Mouse (Mus musculus): ENCODE measurements around the gene Chaf1a.

Chaf1a gene

DNA sequence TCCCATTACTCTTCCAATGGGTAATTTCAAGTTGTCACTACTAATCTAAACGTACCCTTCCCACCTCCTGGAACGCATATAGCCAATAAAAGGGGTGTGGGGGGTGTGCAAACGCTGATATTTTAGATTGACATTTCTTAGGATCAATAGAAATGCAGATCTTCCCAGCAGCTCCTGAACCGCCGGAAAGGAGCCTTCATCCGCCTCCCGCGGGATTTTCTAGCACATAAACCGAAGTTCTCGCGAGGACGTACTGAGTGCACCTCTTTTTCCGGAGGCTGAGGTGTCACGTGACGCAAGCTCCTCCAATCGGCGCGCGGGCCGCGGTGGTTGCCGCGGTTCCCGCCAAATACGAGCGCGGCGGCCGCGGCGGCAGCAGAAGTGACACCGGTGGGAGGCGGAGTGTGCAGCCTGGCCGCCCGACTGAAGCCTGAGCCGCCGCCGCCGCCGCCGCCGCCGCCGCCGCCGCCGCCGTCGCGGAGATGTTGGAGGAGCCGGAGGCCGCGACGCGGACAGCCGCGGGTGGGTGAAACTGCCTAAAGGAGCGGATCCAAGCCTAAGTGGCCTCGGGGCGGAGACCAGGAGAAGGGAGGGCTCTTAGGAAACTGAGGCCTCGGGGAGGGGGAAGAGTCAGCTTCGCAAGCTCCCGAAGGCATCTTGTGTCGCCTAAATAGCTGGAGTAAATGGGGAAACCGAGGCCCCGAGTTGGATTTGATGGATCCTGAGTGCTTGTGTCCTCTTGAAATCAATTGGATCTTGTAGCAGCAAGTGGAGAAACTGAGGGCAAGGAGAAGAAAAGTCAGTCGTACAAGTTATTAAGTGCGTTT lies at the start of gene Chaf1a:
Gene Chaf1a (plus strand): TSS at position 410 of the 827 bp plus-strand sequence.
- peak; percentile 96 for DNase-seq

DNA sequence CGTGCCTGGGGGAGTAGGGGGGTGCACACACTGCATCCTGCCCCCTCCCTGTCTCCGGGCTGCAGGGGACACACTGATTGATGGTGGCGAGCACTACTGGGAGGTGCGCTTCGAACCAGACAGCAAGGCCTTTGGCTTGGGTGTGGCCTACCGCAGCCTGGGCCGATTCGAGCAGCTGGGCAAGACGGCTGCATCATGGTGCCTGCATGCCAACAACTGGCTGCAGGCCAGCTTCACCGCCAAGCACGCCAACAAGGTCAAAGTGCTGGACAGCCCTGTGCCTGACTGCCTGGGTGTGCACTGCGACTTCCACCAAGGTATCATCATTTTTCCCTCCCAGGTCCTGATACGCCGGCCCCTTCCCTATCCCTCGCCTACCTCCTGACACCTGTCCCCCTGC lies 44.2 kb upstream of the Chaf1a start:
- peak; percentile 79 for DNase-seq

DNA sequence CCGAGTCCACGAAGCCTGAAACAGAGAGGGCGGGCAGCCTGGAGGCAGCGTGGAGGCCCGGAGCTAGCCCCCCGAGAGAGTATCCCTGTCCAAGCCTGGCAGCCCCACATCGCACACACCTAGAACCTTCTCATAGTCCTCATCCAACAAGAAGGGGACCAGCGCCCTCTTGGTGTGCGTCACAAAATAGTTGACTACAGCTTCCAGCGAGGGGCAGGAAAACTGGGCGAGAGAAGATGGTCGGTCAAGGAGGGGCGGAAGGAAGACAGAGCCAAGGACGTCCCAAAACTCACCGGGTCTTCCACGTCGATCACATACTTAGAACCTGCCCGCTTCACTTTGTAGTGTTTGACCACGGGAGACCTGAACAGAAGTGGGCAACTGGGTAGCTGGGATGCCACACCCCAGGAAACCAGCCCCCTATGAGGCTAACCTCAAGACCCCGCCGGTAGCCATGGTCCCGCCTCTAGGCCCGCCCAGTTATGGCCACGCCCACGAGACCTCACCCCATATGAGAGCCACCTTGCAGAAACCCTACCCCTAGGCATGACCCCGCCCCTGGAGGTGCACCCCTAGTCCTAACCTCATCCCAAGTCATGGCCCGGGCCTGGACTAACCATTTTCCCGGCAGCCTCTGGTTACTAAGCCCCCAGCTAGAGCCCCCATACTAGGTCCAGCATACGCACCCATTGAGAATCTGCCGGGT lies 40.3 kb upstream of the Chaf1a start:
- no peak for DNase-seq

DNA sequence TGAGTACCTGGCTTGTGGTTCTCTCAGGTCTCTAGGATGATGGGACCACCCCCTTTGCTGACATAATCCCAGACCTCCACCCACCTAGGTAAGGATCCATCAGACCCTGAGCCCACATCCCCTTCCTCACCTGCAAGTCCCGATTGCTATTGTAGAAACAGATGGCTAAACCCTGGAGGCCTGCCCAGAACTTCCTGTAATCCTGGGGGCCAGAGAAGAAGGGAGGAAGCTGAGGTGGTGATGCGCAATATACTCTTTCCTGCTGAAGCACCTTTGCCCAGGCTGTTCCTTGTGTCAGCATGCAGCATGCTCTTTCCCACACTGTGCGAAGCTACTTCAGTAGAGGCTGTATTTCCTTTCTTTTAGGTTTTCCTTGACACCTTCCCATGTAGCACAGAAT lies 37.2 kb upstream of the Chaf1a start:
- DNase-seq, result no peak

DNA sequence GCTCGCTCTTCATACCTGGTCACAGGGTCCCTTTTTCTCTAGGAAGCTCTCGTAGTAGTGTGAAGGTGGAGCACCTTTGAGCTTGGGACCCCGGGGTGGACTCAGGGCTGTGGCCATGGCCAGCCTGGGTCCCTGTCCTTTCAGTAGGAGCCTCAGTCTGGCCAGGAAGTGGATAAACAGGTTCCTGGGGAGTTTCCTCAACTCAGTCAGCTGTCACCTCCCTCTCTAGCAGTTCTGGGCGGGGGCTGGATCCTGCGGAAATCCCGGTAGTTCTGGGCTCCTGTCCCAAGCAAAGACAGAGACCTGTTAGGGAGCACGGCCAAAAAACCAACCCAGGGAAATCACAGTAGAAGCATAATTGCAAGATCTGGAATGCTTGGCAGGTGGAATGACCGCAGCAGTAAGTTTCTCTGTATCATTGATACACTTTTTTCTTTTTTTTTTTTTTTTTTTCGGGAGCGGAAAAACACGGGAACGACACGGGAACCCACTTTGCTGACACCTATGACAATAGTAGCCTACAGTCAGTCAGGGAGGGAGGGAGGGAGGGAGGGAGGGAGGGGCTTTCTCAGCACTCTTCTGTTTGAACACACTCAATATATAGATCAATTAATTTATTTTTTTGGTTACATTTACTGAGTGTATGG lies 34.7 kb upstream of the Chaf1a start, which contains the start of the genes Stap2 and Mpnd:
Gene Stap2 (minus strand): TSS at position 170 of the 647 bp plus-strand sequence.
Gene Mpnd (plus strand): TSS at position 297 of the 647 bp plus-strand sequence.
- DNase-seq, result peak; percentile 64

DNA sequence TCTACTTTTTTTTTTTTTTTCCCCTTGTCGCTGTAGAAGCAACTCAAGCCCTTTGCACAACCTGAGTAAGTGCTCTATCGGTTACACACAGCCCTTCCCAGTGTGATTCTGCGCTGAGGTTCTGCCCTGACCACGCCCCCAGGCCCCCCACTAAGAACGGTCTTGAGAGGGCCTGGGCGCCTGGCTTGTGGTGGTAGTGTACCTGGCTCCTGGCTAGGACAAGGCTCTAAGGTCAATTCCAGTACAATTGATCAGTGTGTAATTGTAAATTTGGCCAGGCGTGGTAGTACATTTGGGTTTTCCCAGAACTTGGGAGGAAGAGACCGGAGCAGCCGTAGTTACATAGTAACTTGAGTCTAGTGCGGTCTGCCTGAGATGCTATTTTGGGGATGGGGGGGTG lies 33.3 kb upstream of the Chaf1a start:
- no peak for DNase-seq

DNA sequence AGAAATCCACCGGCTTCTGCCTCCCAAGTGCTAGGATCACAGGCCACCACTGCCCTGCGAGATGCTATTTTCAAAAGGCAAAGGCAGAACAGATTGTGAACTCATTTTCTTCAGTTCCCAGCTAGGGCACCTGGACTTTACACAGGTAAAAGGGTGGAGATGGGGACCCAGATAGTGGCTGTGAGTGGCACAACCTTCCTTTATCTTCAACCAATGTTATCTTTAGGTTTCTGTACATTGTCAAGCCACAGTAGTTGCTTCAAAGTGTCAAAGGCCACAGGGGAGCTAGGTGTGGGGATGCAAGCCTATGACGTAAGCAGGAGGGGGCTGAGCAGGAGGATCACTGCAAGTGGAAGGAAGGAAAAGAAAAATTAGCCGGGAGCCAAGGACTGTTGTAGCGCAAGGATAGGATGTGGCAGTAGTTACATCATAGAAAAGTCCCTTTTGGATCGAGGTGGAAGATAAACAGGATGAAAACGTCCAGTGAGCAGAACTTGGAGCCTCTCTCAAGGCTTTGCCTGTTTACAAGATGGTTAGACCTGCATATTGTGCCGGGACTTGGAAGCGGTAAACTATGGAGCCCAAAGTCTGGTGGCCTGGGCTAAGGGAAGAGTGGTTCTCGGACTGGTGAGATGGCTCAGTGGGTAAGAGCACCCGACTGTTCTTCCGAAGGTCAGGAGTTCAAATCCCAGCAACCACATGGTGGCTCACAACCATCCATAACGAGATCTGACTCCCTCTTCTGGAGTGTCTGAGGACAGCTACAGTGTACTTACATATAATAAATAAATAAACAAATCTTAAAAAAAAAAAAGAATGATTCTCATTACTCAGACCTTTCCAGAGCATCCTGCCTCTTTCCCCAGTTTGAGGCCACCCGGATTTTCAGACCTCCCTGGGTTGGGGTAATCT lies 32.5 kb upstream of the Chaf1a start:
- no peak for DNase-seq

DNA sequence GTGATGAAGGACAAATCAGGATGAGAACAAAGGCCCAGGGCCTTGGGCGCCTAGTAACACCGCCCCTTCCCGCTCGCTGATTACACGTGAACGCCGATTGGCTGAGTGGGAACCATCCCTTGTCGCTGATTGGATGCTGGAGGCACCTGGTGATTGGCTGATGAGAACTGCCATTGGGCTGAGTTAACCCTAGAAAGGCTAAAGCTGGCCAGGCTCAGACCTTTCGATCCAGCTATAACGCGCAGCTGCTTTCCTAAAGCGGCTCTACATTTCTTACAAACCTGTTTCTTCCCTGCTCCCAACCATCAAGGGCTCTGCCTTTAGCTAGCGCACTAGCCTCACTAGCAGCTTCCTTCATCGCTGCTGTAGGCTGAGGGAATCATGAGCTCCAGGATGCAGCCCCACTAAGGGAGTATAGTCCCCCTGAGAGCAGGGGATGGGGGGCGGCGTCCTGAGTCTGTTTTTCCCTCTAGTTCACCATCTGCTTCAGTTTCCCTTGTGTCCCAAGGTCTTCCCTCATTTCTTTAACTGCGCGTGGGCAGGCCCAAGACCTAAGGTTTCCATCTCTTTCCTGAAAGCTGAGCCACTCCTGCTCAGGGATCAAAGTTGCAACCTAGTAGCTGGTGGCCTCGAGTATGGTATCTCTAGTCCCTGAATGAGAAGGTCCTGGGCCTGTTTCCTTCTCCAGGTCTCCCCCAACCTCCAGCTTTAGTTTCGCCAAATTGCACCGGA lies 31.7 kb upstream of the Chaf1a start:
- peak; percentile 89 for DNase-seq

DNA sequence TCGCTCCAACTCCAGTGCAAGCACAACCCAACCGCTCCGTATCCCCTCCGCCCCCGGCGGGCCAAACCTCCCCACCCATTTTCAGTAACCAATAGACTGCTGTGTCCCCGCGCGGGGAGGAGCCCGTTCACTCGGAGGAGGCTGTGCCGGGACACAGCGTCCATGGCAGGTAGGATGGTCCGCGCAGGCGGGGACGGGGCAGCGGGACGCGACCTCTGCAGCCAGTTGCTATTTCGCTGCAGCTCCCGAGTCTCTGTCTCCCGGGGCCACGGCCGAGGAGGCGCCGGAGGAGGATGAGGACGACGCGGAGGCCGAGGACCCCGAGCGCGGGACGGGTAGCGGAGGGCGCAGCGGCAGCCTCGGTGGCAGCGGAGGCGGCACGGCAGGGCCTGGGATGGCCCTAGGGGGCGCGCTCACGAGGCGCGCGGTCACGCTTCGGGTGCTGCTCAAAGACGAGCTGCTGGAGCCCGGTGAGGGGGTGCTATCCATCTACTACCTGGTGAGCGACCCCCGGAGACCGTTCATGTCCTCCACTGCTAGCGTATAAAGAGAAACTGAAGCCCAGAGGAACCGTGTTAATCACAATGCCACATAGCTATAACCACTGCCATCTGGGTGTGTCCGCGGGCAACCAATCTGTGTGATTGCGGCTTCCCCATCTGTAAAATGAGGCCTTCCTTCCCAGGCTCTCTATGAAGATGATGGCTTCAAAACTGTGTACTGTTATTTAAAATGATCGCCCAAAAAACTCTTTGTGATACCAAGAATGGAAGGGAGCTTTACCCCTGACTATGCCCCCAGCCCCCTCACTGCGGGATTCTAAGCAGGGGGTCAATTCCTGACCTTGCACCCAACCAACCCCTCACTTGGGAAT lies 30.9 kb upstream of the Chaf1a start:
- DNase-seq, result peak; percentile 94

DNA sequence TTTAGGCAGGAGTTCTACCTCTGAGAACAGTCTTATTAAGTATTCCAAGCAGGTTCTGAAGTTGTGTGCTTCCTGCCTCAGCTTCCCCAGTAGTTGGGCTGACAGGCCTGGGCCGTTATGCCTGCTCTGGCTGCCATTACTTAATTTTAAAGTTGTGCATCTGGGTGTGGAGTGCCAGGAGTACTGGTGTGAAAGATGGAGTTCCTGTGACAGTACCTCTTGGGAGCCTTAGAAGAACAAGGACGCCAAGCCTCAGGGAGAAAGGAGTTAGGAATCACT lies 30.3 kb upstream of the Chaf1a start:
- DNase-seq, result no peak

DNA sequence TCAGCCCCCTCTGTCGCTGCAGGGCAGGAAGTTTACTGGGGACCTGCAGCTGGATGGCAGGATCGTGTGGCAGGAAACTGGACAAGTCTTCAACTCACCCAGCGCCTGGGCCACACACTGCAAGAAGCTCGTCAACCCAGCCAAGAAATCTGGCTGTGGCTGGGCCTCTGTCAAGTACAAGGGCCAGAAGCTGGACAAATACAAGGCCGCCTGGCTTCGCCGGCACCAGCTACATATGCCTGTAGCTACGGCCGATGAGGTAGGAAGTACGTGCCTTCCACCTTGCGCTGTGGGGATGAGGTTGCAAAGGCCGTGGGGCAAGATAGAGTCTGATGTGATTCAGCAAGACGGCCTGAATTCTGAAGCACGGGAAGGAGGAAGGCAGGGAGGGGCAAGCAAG lies 30.0 kb upstream of the Chaf1a start:
- DNase-seq, result no peak

DNA sequence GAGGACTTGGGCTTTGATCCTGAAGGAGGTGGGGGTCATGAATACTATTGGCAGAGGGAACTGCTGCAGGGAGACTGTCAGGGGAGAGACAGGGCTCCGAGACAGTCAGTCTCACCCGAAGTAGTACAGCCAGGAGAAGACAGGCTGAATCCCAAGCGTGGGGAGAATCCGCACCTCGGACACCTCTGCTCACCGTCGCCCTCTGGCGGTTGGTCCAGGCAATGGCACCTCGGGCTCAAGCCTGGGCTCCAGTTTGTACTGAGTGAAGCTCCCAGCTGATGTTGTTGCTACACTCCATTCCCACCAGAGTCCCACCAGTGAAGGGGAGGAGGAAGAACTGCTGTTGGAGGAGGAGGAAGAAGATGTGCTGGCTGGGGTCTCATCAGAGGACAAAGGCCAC lies 29.6 kb upstream of the Chaf1a start:
- peak; percentile 83 for DNase-seq

DNA sequence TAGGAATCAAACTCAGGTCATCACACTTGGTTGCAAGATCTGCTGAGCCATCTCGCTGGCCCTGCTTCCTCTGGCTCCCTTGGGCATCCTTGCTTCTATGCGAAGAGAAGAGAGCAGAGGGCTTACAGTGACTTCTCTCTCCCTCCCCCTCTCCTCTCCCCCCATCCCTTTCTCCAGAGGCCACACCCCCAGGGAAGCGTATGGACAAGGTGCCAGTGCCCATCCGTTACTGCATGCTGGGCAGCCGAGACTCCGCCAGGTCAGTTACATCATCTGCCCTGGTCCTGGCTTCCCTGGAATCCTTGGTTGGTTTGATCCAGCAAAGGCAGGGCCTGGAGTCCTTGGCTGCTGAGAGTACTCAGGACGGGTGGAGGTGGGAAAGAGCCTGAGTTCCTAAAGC lies 28.8 kb upstream of the Chaf1a start:
- no peak for DNase-seq

DNA sequence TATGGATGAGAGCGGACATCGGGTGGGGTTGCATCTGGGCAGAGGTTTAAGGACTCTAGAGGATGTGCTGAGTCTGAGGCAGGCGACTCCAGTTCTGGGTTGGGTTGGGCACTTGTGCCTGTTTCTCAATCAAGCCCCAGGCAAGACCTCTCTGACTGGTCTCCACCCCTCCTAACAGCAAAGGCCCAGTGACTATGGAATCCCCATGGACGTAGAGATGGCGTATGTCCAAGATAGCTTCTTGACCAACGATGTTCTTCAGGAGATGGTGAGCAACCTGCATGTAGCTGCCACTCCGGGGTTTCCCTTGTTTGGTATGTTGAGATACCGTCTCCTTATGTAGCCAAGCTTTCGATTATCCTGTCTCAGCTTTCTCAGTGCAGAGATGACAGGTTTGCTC lies 24.9 kb upstream of the Chaf1a start:
- no peak for DNase-seq

DNA sequence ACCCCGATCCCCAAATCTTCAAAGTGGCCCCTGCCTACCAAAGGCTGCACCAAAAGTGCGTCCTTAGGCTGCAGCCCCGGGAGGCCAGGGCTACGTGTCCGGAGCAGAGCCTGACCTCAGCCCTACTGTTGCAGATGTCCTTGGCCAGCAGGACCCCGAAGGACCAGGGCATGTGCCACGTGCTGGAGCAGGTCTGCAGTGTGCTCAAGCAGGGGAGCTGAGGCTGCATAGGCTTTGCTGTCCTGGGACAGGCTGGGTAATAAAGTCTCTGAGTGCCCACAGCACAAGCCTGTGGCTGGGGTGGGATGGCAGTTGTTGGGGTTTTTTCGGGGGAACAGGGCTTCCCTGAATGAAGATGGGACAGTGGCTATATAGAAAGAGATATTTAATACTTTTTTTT lies 23.9 kb upstream of the Chaf1a start:
- DNase-seq, result no peak

DNA sequence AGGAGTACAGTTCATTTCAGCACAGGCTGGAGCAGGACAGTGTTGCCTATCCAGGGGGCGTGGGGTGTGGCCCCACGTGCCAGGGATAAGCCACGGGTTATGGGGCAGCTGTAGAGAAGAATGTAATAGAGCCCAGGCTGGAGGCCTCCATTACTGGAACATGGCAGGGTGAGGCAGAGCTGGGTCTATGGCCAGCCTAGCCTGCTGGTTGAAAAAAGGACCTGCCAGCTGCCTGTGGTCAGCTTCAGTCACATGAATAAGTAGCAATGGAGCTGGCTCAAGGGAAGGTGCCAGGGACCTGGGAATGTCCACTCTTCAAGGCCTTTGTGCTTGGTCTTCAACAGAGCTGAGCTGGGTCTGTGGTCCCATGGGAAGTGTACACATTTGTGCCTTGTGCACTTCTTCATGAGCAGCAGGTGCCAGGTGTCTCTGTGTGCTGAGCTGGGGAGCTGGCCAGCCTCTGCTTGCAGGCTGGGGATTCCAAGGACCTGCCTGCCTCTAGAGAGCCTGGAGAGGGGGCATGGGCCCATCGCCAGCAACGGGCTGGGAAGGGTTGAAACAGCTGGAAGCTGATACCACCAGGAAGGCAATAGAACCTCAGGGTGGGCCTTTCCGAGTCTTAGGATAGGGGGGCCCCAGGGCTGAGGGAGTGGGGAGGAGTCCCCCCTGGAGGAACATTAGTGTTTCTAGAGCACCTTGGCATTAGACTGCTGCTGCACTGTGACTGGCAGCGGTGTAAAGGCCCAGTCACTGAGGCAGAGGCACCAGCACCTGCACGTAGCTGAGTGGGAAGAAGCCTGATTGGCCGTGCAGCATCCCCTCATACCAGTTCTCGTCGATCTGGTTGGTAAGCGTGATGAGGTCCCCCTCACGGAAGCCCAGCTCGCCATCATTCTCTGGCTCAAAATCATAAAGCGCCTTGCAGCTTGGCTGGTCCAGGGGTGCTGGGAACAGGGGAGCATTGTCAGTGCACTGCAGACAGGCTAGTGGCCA lies 23.1 kb upstream of the Chaf1a start:
- DNase-seq, result no peak

DNA sequence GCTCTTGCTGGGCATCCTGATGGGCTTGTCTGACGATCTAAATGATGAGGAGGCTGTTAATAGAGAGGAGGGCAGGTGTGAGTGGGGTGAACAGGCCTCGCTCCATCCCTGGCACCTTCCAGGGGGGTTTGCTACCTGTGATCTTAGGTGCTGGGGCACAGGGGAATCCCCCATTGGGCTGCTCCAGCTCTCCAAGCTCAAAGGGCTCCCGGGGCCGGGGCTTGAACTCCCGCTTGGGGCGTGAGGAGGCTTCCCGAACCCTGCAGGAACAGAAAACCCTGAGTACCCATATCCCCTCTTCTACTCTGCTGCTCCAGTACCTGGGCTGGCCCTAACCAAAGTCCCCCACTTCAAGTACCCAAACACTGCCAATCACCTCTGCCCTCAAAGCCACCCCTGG lies 22.4 kb upstream of the Chaf1a start:
- no peak for DNase-seq

DNA sequence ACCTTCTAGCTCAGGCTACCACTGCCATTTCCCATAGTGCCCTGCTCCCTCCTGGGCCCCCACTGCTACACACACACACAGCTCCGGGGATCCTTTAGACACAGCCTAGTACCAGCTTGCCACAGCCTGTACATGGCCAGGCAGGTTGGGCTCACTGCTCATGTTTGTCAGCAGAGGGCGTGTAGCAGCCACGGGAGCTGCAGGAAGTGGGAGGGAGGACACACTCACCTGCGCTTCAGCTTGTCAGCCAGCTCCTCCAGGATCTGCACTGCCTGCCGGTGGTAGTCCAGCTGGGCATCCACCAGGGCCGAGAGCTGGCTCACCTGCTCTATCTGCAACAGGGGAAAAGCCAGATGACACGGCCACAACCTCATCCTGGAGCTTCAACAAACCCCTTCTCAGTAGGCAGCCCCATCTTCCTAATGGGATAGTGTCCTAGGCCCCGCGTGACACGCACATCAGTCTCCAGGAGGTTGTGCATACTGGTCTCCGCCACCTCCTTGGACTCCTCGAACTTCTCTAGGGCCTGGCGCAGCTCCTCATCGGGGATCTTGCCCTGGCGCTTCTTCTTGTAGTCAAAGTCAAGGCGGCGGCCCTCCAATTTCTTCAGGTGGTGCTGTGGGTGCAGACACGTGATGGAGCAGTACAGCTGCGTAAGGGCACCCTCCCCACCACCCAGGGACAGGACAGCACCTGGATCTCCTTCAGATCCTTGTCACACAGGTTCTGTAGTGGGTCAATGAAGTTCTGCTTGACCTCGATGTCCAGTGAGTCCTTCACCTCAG lies 21.7 kb upstream of the Chaf1a start:
- peak; percentile 64 for DNase-seq

All from kidney, adult 18-20 months (tissue).